Mouse (Mus musculus) bone marrow macrophage, adult 2 months (primary cell): ENCODE results near the gene Llgl2.

Experiments
- CTCF ChIP-seq: IDR thresholded peaks from 2 replicates; pipeline ENCODE4 v1.5.1; 2012; ENCODE audit warnings: low read depth, mild to moderate bottlenecking, low read length, moderate library complexity
- POLR2A ChIP-seq: IDR thresholded peaks from 2 replicates; pipeline ENCODE4 v1.6.1; 2012; ENCODE audit warnings: mild to moderate bottlenecking, low read depth, low read length, borderline replicate concordance

DNA sequence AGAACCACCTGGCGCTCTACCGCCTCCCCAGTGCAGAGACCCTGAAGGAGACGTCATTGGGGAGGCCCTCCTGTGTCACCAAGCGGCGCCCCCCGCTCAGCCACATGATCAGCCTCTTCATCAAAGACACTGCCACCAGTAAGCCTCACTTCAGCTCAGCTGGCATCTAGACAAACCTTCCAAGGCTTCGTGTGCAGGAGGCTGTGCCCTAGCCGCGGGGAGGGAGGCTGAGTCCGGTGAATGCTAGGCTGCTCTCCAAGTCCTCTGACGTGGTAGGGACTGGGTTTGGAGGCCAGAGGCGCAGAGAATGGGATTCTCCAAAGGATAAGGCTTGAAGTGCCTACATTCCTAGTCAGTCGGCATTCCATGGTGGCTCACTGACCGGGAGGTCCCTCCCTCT is 31.5 kb upstream of the Llgl2 start:
- no peak for TF ChIP-seq CTCF
- TF ChIP-seq POLR2A, result no peak
